Mouse (Mus musculus) MEL (cell line): Measurements from ENCODE around the gene Mmp27. TPM values are rescaled to one million over a fixed set of nuclear protein-coding genes. Genes with fewer than 3 reads are reported as not detected.

Experiments used
- DNase-seq: peaks from one replicate; pipeline ENCODE4 v3.0.0; 2011; ENCODE audit warnings: low read depth, low spot score
- H3K27ac ChIP-seq: 2 replicates; pipeline ENCODE4 v1.5.1; 2012; ENCODE audit warnings: low read depth, mild to moderate bottlenecking, control low read depth, low read length, moderate library complexity; ENCODE audit not compliant: control insufficient read depth
- H3K27me3 ChIP-seq, 2 experiments: fragments of 150-350 bp in 1 of 2; sonication (generic) in 1 of 2; 2 replicates each; pipeline ENCODE4 v1.6.1; 2012; ENCODE audit warnings: low read length in 2 of 2, mild to moderate bottlenecking in 2 of 2, improper control_type of control experiment in 1 of 2, moderate library complexity in 1 of 2; ENCODE audit not compliant: insufficient read depth in 2 of 2, control insufficient read depth in 1 of 2
- H3K36me3 ChIP-seq, 2 experiments: 2 replicates each; pipeline ENCODE4 v1.6.1; 2012 to 2014; ENCODE audit warnings: low read length in 2 of 2, improper control_type of control experiment in 1 of 2, inconsistent platforms in 1 of 2, mild to moderate bottlenecking in 1 of 2; ENCODE audit not compliant: insufficient read depth in 2 of 2, control insufficient read depth in 1 of 2
- H3K4me1 ChIP-seq, 2 experiments: fragments of 150-350 bp in 1 of 2; sonication (generic) in 1 of 2; 2 replicates each; pipeline ENCODE4 v1.6.1; 2012; ENCODE audit warnings: low read length in 2 of 2, improper control_type of control experiment in 1 of 2, mild to moderate bottlenecking in 1 of 2; ENCODE audit not compliant: insufficient read depth in 2 of 2, control insufficient read depth in 1 of 2
- H3K4me3 ChIP-seq, 2 experiments: fragments of 150-350 bp in 1 of 2; sonication (generic) in 1 of 2; 2 replicates each; pipeline ENCODE4 v1.5.1; 2012; ENCODE audit warnings: low read depth in 2 of 2, low read length in 2 of 2, mild to moderate bottlenecking in 2 of 2, moderate library complexity in 2 of 2, control low read depth in 1 of 2, improper control_type of control experiment in 1 of 2; ENCODE audit not compliant: control insufficient read depth in 1 of 2, insufficient read depth in 1 of 2
- H3K79me2 ChIP-seq: 2 replicates; pipeline ENCODE4 v1.6.1; 2012; ENCODE audit warnings: mild to moderate bottlenecking, low read length, moderate library complexity; ENCODE audit not compliant: control insufficient read depth, poor library complexity, insufficient read depth
- H3K9ac ChIP-seq: 2 replicates; pipeline ENCODE4 v1.6.1; 2012; ENCODE audit warnings: low read depth, mild to moderate bottlenecking, control low read depth, low read length, moderate library complexity; ENCODE audit not compliant: control insufficient read depth, poor library complexity, severe bottlenecking
- H3K9me3 ChIP-seq: fragments of 150-350 bp; sonication (generic); replicated peaks from 2 replicates; pipeline ENCODE4 v1.6.1; 2012; ENCODE audit warnings: mild to moderate bottlenecking, low read length, improper control_type of control experiment, moderate library complexity; ENCODE audit not compliant: insufficient read depth
- BHLHE40 ChIP-seq: IDR thresholded peaks from 2 replicates; pipeline ENCODE4 v1.6.1; 2012; ENCODE audit warnings: low read depth, mild to moderate bottlenecking, inconsistent platforms, low read length, improper control_type of control experiment, borderline replicate concordance
- CHD2 ChIP-seq: IDR thresholded peaks from 2 replicates; pipeline ENCODE4 v1.6.1; 2011; ENCODE audit warnings: low read length, improper control_type of control experiment
- CTCF ChIP-seq, 3 experiments: IDR thresholded peaks in 2 of 3; conservative IDR thresholded peaks in 1 of 3; 2 replicates each; pipeline ENCODE4 v1.5.1; 2011 to 2012; ENCODE audit warnings: low read length in 3 of 3, low read depth in 2 of 3, mild to moderate bottlenecking in 2 of 3, improper control_type of control experiment in 1 of 3, inconsistent platforms in 1 of 3, mixed read lengths in 1 of 3, moderate library complexity in 1 of 3; ENCODE audit not compliant: control insufficient read depth in 1 of 3, insufficient read depth in 1 of 3, poor library complexity in 1 of 3, severe bottlenecking in 1 of 3
- E2F4 ChIP-seq: IDR thresholded peaks from 2 replicates; pipeline ENCODE4 v1.6.1; 2011; ENCODE audit warnings: low read depth, low read length, improper control_type of control experiment, borderline replicate concordance
- EP300 ChIP-seq, 2 experiments: IDR thresholded peaks; 2 replicates each; pipeline ENCODE4 v1.6.1; 2011; ENCODE audit warnings: improper control_type of control experiment in 2 of 2, low read length in 2 of 2, low read depth in 1 of 2, mild to moderate bottlenecking in 1 of 2
- ETS1 ChIP-seq: IDR thresholded peaks from 2 replicates; pipeline ENCODE4 v1.6.1; 2012; ENCODE audit warnings: low read depth, mild to moderate bottlenecking, inconsistent platforms, low read length, improper control_type of control experiment, moderate library complexity
- GABPA ChIP-seq: IDR thresholded peaks from 2 replicates; pipeline ENCODE4 v1.6.1; 2012; ENCODE audit warnings: low read depth, mild to moderate bottlenecking, inconsistent platforms, low read length, improper control_type of control experiment, moderate library complexity
- GATA1 ChIP-seq: IDR thresholded peaks from 2 replicates; pipeline ENCODE4 v1.6.1; 2011; ENCODE audit warnings: low read depth, low read length, improper control_type of control experiment
- HCFC1 ChIP-seq: IDR thresholded peaks from 2 replicates; pipeline ENCODE4 v1.6.1; 2012; ENCODE audit warnings: low read depth, mild to moderate bottlenecking, inconsistent platforms, low read length, improper control_type of control experiment, moderate library complexity
- KAT2A ChIP-seq: conservative IDR thresholded peaks from 2 replicates; pipeline ENCODE4 v1.6.1; 2012; ENCODE audit warnings: low read depth, low read length, improper control_type of control experiment, inconsistent platforms
- MAFK ChIP-seq: IDR thresholded peaks from 2 replicates; pipeline ENCODE4 v1.6.1; 2011; ENCODE audit warnings: low read depth, mild to moderate bottlenecking, low read length, improper control_type of control experiment, borderline replicate concordance
- MAZ ChIP-seq: IDR thresholded peaks from 2 replicates; pipeline ENCODE4 v1.6.1; 2012; ENCODE audit warnings: low read depth, mild to moderate bottlenecking, inconsistent platforms, low read length, improper control_type of control experiment
- POLR2AphosphoS2 ChIP-seq: IDR thresholded peaks from 2 replicates; pipeline ENCODE4 v1.6.1; 2011; ENCODE audit warnings: low read length, improper control_type of control experiment
- POLR2AphosphoS5 ChIP-seq: IDR thresholded peaks from 2 replicates; pipeline ENCODE4 v1.6.1; 2012; ENCODE audit warnings: low read depth, borderline replicate concordance, mild to moderate bottlenecking, inconsistent platforms, low read length, moderate library complexity, mixed read lengths
- RCOR1 ChIP-seq: IDR thresholded peaks from 2 replicates; pipeline ENCODE4 v1.6.1; 2012; ENCODE audit warnings: low read depth, mild to moderate bottlenecking, inconsistent platforms, low read length, improper control_type of control experiment
- SIN3A ChIP-seq: IDR thresholded peaks from 2 replicates; pipeline ENCODE4 v1.6.1; 2012; ENCODE audit warnings: low read length, improper control_type of control experiment, inconsistent platforms
- TAL1 ChIP-seq: IDR thresholded peaks from 2 replicates; pipeline ENCODE4 v1.6.1; 2012; ENCODE audit warnings: mild to moderate bottlenecking, inconsistent platforms, low read length, moderate library complexity, mixed read lengths
- UBTF ChIP-seq: IDR thresholded peaks from 2 replicates; pipeline ENCODE4 v1.6.1; 2012; ENCODE audit warnings: low read depth, mild to moderate bottlenecking, inconsistent platforms, low read length, improper control_type of control experiment, moderate library complexity, borderline replicate concordance; ENCODE audit not compliant: insufficient read depth
- USF1 ChIP-seq: IDR thresholded peaks from 2 replicates; pipeline ENCODE4 v1.6.1; 2014; ENCODE audit warnings: low read depth, mild to moderate bottlenecking, inconsistent platforms, low read length, improper control_type of control experiment, moderate library complexity
- USF2 ChIP-seq, 2 experiments: IDR thresholded peaks; 2 replicates each; pipeline ENCODE4 v1.6.1; 2011 to 2012; ENCODE audit warnings: improper control_type of control experiment in 2 of 2, low read length in 2 of 2, borderline replicate concordance in 1 of 2, inconsistent platforms in 1 of 2, low read depth in 1 of 2, mild to moderate bottlenecking in 1 of 2; ENCODE audit not compliant: insufficient read depth in 1 of 2
- ZC3H11A ChIP-seq: IDR thresholded peaks from 2 replicates; pipeline ENCODE4 v1.6.1; 2012; ENCODE audit warnings: low read depth, mild to moderate bottlenecking, inconsistent platforms, low read length, improper control_type of control experiment
- ZKSCAN1 ChIP-seq: IDR thresholded peaks from 2 replicates; pipeline ENCODE4 v1.6.1; 2012; ENCODE audit warnings: low read depth, mild to moderate bottlenecking, inconsistent platforms, low read length, improper control_type of control experiment, moderate library complexity
- ZMIZ1 ChIP-seq: IDR thresholded peaks from 2 replicates; pipeline ENCODE4 v1.6.1; 2012; ENCODE audit warnings: low read depth, mild to moderate bottlenecking, inconsistent platforms, low read length, improper control_type of control experiment, moderate library complexity
- ZNF384 ChIP-seq: IDR thresholded peaks from 2 replicates; pipeline ENCODE4 v1.6.1; 2012; ENCODE audit warnings: low read depth, mild to moderate bottlenecking, inconsistent platforms, low read length, improper control_type of control experiment
- polyA plus RNA-seq, 2 experiments: library from polyadenylated mRNA; stranded (reverse) in 1 of 2; unstranded in 1 of 2; fragments of >175 nt in 1 of 2; fragments of >200 nt in 1 of 2; gene quantifications; 2 replicates each; pipeline versions ENCODE4 v1.2.1 to v1.2.4; 2012; ENCODE audit warnings: low replicate concordance in 2 of 2, low read depth in 1 of 2; ENCODE audit not compliant: insufficient read length in 2 of 2, insufficient read depth in 1 of 2, missing spikeins in 1 of 2
- total RNA-seq: library from RNA; depleted of rRNA; stranded (reverse); fragments of 300-350 nt; gene quantifications from 2 replicates; pipeline ENCODE4 v1.2.3, GENCODE M21; 2012

Gene Mmp27
- total and polyA plus RNA-seq, 3 experiments: 0.27 TPM; not detected in 2

DNA sequence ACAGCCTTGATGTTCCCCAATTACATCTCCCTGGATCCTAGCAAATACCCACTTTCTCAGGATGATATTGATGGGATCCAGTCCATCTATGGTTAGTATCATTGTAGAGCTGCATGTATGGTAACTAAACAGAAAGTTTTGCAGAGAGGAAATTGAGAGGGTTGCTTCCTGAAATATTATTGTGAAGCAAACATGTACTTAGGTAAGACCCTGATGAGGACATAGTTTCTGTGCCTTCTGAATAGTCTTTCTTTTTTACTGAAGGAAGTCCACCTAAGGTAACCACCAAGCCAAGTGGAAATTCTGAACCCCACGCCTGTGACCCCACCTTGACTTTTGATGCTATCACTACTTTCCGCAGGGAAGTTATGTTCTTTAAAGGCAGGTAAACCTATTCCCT is 6.2 kb downstream of the Mmp27 start:
- Histone ChIP-seq H3K4me1 (peaks cover under 1 to 5% of the 10 kb centered on the region in 2 experiments), H3K9me3 (no peaks in the 10 kb centered on the region), H3K27ac (no peak overlapping the region), H3K27me3 (no peaks in the 10 kb centered on the region), H3K36me3 (peaks cover 0 to 3% of the 10 kb centered on the region in 2 experiments; a peak in 1 of 4 replicates), H3K9ac (no peak overlapping the region), H3K4me3 (no peak overlapping the region), H3K79me2 (no peaks in the 10 kb centered on the region)
- no peak for DNase-seq
- TF ChIP-seq CHD2 (no peak), POLR2AphosphoS2 (no peak), USF1 (no peak), ZNF384 (no peak), GATA1 (no peak), HCFC1 (no peak), UBTF (no peak), BHLHE40 (no peak), ZC3H11A (no peak), TAL1 (no peak), EP300 (IDR thresholded peaks at IDR 0.05; ENCODE audit: low read depth in 1 of 2, low read length in 2 of 2) (no peak), MAZ (no peak), POLR2AphosphoS5 (no peak), ETS1 (no peak), MAFK (no peak), USF2 (IDR thresholded peaks at IDR 0.05; ENCODE audit: borderline replicate concordance in 1 of 2, insufficient read depth in 1 of 2, low read depth in 1 of 2, low read length in 2 of 2) (no peak), RCOR1 (no peak), ZMIZ1 (no peak)

DNA sequence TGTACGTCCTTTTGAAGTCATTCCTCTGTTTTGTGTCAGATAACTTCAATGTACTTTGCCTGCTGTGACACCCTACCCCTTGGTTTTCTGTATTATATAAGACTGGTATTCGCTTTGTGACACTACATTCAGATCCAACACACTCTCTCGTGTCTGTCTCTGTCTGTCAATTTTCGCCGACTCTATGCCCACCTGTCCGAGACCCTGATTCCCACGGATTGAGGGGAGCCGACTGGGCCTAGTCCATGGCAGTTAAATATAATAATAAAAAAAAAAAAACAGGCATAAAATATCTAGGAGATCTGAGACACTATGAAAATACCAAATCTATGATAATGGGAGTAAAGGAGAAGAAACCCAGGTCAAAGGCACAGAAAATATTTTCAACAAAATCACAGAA is 18.9 kb downstream of the Mmp27 start:
- no peak overlapping the region for H3K27ac ChIP-seq
- peaks cover 3 to 19% of the 10 kb centered on the region in 2 experiments for H3K27me3 ChIP-seq
- H3K79me2 ChIP-seq: no peaks in the 10 kb centered on the region
- H3K9ac ChIP-seq: no peak overlapping the region
- no peaks in the 10 kb centered on the region for H3K36me3 ChIP-seq
- DNase-seq: no peak
- TF ChIP-seq GABPA: no peak
- no peak for TF ChIP-seq POLR2AphosphoS5
- TF ChIP-seq CTCF (IDR thresholded peaks at IDR 0.05 in 2 of 3, conservative IDR thresholded peaks at IDR 0.05 in 1 of 3; ENCODE audit: control insufficient read depth in 1 of 3, insufficient read depth in 1 of 3, low read depth in 2 of 3, low read length in 3 of 3, poor library complexity in 1 of 3, severe bottlenecking in 1 of 3): no peak
- TF ChIP-seq SIN3A: no peak
- TF ChIP-seq KAT2A: no peak
- no peak for TF ChIP-seq E2F4
- no peak for TF ChIP-seq ZKSCAN1
- TF ChIP-seq USF2 (IDR thresholded peaks at IDR 0.05; ENCODE audit: borderline replicate concordance in 1 of 2, insufficient read depth in 1 of 2, low read depth in 1 of 2, low read length in 2 of 2): no peak
- no peak for TF ChIP-seq USF1
- no peaks in the 10 kb centered on the region; the same call in 1 of the 2 replicates for H3K9me3 ChIP-seq
- no peaks in the 10 kb centered on the region for H3K4me1 ChIP-seq
- no peak overlapping the region for H3K4me3 ChIP-seq
